Mouse (Mus musculus) heart, adult 2 months (tissue): ENCODE measurements around the gene Pign.

Source experiments
- CTCF ChIP-seq: fragments of 200-600 bp; IDR thresholded peaks from 2 replicates; pipeline ENCODE4 v1.8.1; 2022; ENCODE audit warnings: antibody characterized with exemption, mild to moderate bottlenecking, moderate library complexity
- EP300 ChIP-seq: fragments of 200-500 bp; IDR thresholded peaks from 2 replicates; pipeline ENCODE4 v1.6.1; 2011; ENCODE audit warnings: low read depth, low read length, control low read depth; ENCODE audit not compliant: insufficient read depth
- POLR2A ChIP-seq: fragments of 200-500 bp; IDR thresholded peaks from 2 replicates; pipeline ENCODE4 v1.6.1; 2011; ENCODE audit warnings: mild to moderate bottlenecking, low read depth, low read length, control low read depth; ENCODE audit not compliant: insufficient read depth

GRCm38 (mm10) chr1:105518101-105518500 is 145.4 kb downstream of the Pign start:
- TF ChIP-seq EP300: no peak
- no peak for TF ChIP-seq CTCF
- TF ChIP-seq POLR2A: no peak
